Mouse (Mus musculus) embryonic facial prominence, embryonic 11.5 days (tissue): ENCODE measurements around the gene Tnrc6c. TPM values are rescaled to one million over a fixed set of nuclear protein-coding genes. Genes with fewer than 3 reads are reported as not detected.

ENCODE experiments used
- ATAC-seq: fragments of 200-750 bp; cut with Nextera tagmentation; replicated peaks from 2 replicates; pipeline ENCODE4 v1.8.0; 2017; ENCODE audit warnings: low read depth; ENCODE audit not compliant: insufficient number of reproducible peaks, low FRiP score, low TSS enrichment
- DNase-seq: peaks from one replicate; pipeline ENCODE4 v3.0.0-alpha.2; 2015; ENCODE audit warnings: low spot score
- H3K27ac ChIP-seq: fragments of 300-500 bp; sonication (generic); replicated peaks from 2 replicates; pipeline ENCODE4 v1.5.1; 2014; ENCODE audit warnings: mild to moderate bottlenecking, low read depth, low read length, control low read depth
- H3K27me3 ChIP-seq: fragments of 300-500 bp; sonication (generic); 2 replicates; pipeline ENCODE4 v1.6.1; 2014; ENCODE audit warnings: mild to moderate bottlenecking, low read length, moderate library complexity, mixed read lengths; ENCODE audit not compliant: control insufficient read depth, insufficient read depth
- H3K36me3 ChIP-seq: fragments of 300-500 bp; sonication (generic); replicated peaks from 2 replicates; pipeline ENCODE4 v1.6.1; 2014; ENCODE audit warnings: low read depth, mild to moderate bottlenecking, low read length, moderate library complexity, mixed read lengths; ENCODE audit not compliant: control insufficient read depth, insufficient read depth
- H3K4me1 ChIP-seq: fragments of 300-500 bp; sonication (generic); 2 replicates; pipeline ENCODE4 v1.6.1; 2014; ENCODE audit warnings: low read length, mixed read lengths; ENCODE audit not compliant: control insufficient read depth, insufficient read depth
- H3K4me2 ChIP-seq: fragments of 300-500 bp; sonication (generic); 2 replicates; pipeline ENCODE4 v1.6.1; 2014; ENCODE audit warnings: low read depth, mild to moderate bottlenecking, control low read depth, low read length, moderate library complexity
- H3K4me3 ChIP-seq: fragments of 300-500 bp; sonication (generic); 2 replicates; pipeline ENCODE4 v1.5.1; 2014; ENCODE audit warnings: low read depth, low read length, control low read depth
- H3K9ac ChIP-seq: fragments of 300-500 bp; sonication (generic); replicated peaks from 2 replicates; pipeline ENCODE4 v1.6.1; 2014; ENCODE audit warnings: mild to moderate bottlenecking, control low read depth, low read length
- H3K9me3 ChIP-seq: fragments of 300-500 bp; sonication (generic); replicated peaks from 2 replicates; pipeline ENCODE4 v1.6.1; 2016; ENCODE audit warnings: mild to moderate bottlenecking, low read length, inconsistent platforms, mixed read lengths; ENCODE audit not compliant: control insufficient read depth
- WGBS: fragments of 180-500 bp; shearing (Covaris S2); extraction: QIAGEN DNeasy Blood & Tissue Kit; methylation state at CpG from one replicate; pipeline ENCODE4 v1.1.7; 2014; 5-methylcytosine and 5-hydroxymethylcytosine counted together
- polyA plus RNA-seq: library from polyadenylated mRNA; unstranded; fragments of >200 nt; fragmentation: Nextera tagmentation; extraction: Ambion mirVana; gene quantifications from 2 replicates; pipeline ENCODE4 v1.2.1, GENCODE M21; 2014

Tnrc6c gene
- polyA plus RNA-seq, 1 experiment from 2014 or later = 16.7 TPM

GRCm38 (mm10) chr11:117654380-117654924 lies 363 bp downstream of the Tnrc6c start:
- peak; percentile 94 for ATAC-seq
- no peaks in the 10 kb centered on the region for H3K9me3 ChIP-seq
- peak overlapping the region; percentile 94 for H3K27ac ChIP-seq
- no peaks in the 10 kb centered on the region for H3K36me3 ChIP-seq
- H3K4me1 ChIP-seq = no peaks in the 10 kb centered on the region; the same call in 1 of the 2 replicates
- peak overlapping the region; percentile 97 for H3K4me3 ChIP-seq
- under 1% methylated on average over 66 of the region's 71 CpGs for WGBS
- H3K27me3 ChIP-seq = no peaks in the 10 kb centered on the region; the same call in 1 of the 2 replicates
- peak overlapping the region; percentile 93 for H3K4me2 ChIP-seq
- peak; percentile 100 for DNase-seq
- peak overlapping the region; percentile 97 for H3K9ac ChIP-seq

DNA sequence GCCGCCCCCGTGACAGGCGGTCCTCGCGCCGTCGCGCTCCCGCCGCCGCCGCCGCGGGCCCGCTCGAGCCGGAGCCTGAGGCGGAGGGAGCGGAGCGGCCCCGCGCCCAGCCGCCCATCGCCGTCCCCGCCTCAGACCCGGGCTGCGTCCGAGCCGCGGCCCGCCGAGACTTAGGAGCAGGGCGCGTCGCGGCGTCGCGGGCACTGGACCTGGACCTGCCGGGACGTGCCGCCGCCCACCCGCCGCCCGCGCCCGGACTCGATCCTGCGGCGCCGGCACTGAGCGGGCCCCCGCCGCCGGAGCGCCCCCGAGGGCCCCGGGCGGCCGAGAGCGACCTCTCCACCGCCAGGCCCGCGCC lies 824 bp downstream of the Tnrc6c start:
- ATAC-seq (peak; percentile 58), DNase-seq (peak; percentile 53)
- Histone ChIP-seq H3K9me3 (no peaks in the 10 kb centered on the region), H3K27me3 (no peaks in the 10 kb centered on the region; the same call in 1 of the 2 replicates), H3K4me2 (peak overlapping the region; percentile 67), H3K4me1 (no peaks in the 10 kb centered on the region; the same call in 1 of the 2 replicates), H3K27ac (peak overlapping the region; percentile 94), H3K4me3 (peak overlapping the region; percentile 97), H3K9ac (peak overlapping the region; percentile 97), H3K36me3 (no peaks in the 10 kb centered on the region)
- WGBS = 0% methylated on average over 30 of the region's 66 CpGs

DNA sequence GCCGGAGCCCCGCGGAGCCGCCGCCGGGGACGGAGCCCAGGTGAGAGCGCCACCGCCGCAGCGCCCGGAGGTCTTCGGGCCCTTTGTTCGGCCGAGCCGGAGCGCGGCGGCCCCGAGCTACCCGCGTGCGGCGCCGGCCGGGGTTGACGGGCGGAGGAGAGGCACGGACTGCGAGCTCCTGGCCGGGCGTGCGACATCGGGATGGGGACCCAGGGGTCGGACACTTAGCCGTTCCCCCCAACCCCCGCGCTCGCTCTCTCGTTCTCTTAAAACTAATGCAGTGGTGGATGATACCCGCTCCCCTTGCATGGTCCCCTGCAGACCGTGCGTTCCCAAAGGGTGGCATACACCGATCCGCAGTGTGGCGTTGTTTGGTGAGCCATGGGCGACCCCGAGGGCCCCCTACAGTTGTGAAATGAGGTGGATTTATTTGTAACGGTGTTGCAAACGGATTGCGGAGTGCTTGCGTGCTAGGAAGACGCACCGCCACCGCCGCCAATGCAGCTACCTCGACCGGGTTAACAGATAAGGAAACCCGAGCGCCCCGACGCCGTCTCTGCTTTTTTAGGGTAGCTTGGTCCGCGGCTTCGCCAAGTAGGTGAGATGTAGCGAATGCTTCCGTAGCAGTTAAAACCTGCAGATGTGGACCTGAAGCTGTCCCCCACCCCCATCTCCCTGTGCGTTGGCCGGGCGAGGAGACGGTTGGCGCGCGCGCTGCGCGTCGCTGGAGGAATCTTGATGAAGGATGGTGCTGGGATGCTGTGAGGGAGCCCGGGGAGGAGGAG lies 1.4 kb downstream of the Tnrc6c start:
- no peaks in the 10 kb centered on the region; the same call in 1 of the 2 replicates for H3K4me1 ChIP-seq
- H3K27me3 ChIP-seq = no peaks in the 10 kb centered on the region; the same call in 1 of the 2 replicates
- peak overlapping the region; percentile 67 for H3K4me2 ChIP-seq
- H3K36me3 ChIP-seq = no peaks in the 10 kb centered on the region
- H3K27ac ChIP-seq = peak overlapping the region; percentile 94
- H3K4me3 ChIP-seq = peak overlapping the region; percentile 97
- H3K9ac ChIP-seq = peak overlapping the region; percentile 97
- WGBS = under 1% methylated on average over 76 of the region's 80 CpGs
- ATAC-seq = 0 out of 2 replicates have a peak, but pooled peaks have one; percentile 12
- no peaks in the 10 kb centered on the region for H3K9me3 ChIP-seq
- peak; percentile 64 for DNase-seq

DNA sequence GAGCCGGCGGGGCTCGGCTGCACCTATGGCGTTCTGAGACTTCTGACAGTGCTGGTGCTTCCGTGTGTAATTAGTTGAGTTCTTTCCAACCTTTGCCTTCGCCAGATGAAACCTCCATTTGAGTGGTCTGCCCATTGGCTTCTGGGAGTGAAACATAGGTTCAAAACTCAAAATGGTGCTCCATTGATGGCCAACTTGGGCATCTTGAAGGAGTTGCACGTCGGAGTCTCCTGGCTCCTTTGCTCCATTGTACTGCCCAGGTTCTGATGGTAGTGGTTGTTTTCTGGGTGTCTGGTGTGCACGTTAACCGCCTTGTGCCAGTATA lies 1.9 kb downstream of the Tnrc6c start:
- Histone ChIP-seq H3K9ac (peak overlapping the region; percentile 97), H3K27ac (no peak overlapping the region), H3K4me1 (no peaks in the 10 kb centered on the region; the same call in 1 of the 2 replicates), H3K9me3 (no peaks in the 10 kb centered on the region), H3K27me3 (no peaks in the 10 kb centered on the region; the same call in 1 of the 2 replicates), H3K4me2 (peak overlapping the region; percentile 67), H3K36me3 (no peaks in the 10 kb centered on the region), H3K4me3 (peak overlapping the region; percentile 97)
- DNase-seq (no peak), ATAC-seq (no peak)
- WGBS = 5% methylated on average over 10 of the region's 10 CpGs

- WGBS = 68% methylated on average over 4 of the region's 4 CpGs
- H3K36me3 ChIP-seq = no peaks in the 10 kb centered on the region
- DNase-seq (no peak), ATAC-seq (no peak)
- no peaks in the 10 kb centered on the region for H3K4me1 ChIP-seq
- H3K9ac ChIP-seq = no peak overlapping the region
- no peaks in the 10 kb centered on the region for H3K27me3 ChIP-seq
- no peak overlapping the region for H3K4me3 ChIP-seq
- H3K9me3 ChIP-seq = no peaks in the 10 kb centered on the region
- H3K4me2 ChIP-seq = no peak overlapping the region
- no peak overlapping the region for H3K27ac ChIP-seq
These were observed 4.9 kb downstream of the Tnrc6c start for GRCm38 (mm10) chr11:117658974-117659373.

DNA sequence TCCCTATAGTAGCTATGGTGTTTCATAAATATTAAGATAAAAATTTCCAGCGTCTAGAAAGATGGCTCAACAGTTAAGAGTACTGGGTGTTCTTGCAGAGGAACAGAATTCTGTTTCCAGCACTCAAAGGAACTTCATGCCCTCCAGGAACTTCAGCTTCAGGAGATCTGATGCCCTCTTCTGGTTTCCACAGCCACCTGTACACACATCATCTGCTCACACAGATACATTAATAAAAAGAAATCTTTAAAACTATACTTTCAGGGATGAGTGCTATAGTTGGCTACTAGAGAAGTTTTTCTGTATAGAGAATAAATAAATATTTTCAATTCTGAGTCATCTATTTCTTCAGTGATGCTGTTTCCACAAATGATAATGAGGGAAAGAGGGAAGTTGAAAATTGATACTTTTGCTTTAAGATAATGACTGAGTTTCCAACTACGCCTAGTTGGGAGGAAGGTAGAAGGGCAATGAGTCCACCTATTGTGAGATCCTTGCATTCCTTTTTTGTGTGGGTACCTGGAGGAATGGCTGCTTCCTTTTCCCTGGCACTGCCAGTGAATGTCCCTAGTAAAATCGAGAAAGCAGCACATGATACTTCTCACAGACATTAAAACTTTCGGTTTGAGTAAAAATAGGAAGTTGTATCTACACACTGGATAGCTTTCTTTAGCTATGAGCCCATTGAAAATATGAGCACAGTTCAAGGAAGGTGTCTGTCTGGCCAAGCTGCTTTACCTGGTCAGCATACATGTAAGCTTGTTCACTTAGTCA lies 9.1 kb downstream of the Tnrc6c start:
- Histone ChIP-seq H3K4me3 (no peak overlapping the region), H3K4me1 (no peaks in the 10 kb centered on the region), H3K27ac (no peak overlapping the region), H3K36me3 (no peaks in the 10 kb centered on the region), H3K27me3 (no peaks in the 10 kb centered on the region), H3K9me3 (no peaks in the 10 kb centered on the region), H3K4me2 (no peak overlapping the region), H3K9ac (no peak overlapping the region)
- DNase-seq = no peak
- ATAC-seq = no peak
- WGBS = 73% methylated on average over 4 of the region's 4 CpGs

DNA sequence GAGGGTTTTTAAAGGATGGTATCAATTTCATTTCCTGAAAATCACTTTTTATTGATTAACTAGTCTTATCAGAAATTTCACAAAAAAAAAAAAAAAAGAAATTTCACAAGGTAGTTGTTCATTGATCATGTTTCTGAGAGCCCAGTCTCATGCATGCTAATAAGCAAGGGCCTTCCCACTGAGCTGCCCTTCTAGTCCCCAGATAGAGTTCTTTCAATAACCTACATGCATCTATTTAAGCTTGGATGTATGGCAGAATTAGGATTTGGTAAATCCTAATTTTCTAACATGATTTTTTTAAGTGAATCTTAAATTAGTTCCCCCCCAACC lies 9.7 kb downstream of the Tnrc6c start:
- no peaks in the 10 kb centered on the region for H3K4me1 ChIP-seq
- no peak overlapping the region for H3K4me3 ChIP-seq
- no peak overlapping the region for H3K9ac ChIP-seq
- no peaks in the 10 kb centered on the region for H3K27me3 ChIP-seq
- no peak overlapping the region for H3K27ac ChIP-seq
- H3K4me2 ChIP-seq = no peak overlapping the region
- no peaks in the 10 kb centered on the region for H3K9me3 ChIP-seq
- ATAC-seq = no peak
- H3K36me3 ChIP-seq = no peaks in the 10 kb centered on the region
- DNase-seq = no peak

DNA sequence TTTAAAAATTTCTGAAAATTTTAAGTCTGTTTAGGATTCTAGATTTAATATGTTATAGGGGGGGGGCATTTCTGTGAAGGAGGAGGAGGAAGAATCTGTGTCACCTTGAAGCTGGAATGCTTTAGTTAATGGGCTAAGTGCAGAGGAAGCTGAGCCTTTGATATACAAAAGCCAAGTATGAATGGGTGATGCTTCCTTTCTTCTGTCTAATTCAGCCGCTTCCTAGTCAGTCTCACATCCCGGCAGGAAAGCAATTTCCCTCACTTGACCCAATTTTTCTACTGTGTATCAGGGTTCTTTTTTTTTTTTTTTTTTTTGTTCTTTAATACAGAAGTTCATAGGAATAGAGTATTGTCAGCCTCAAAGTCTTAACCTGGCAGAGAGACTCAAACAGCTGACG lies 11.1 kb downstream of the Tnrc6c start:
- no peak for DNase-seq
- 73% methylated on average over 3 of the region's 3 CpGs for WGBS
- H3K36me3 ChIP-seq = no peaks in the 10 kb centered on the region
- no peak overlapping the region for H3K4me3 ChIP-seq
- no peak for ATAC-seq
- no peaks in the 10 kb centered on the region for H3K9me3 ChIP-seq
- H3K27me3 ChIP-seq = no peaks in the 10 kb centered on the region
- H3K27ac ChIP-seq = no peak overlapping the region
- H3K4me1 ChIP-seq = no peaks in the 10 kb centered on the region
- no peak overlapping the region for H3K9ac ChIP-seq
- no peak overlapping the region for H3K4me2 ChIP-seq
